Mouse (Mus musculus) retina, postnatal 1 day (tissue): Measurements from ENCODE around the gene Srf.

Source experiments
- DNase-seq: peaks from one replicate; pipeline ENCODE4 v3.0.0-alpha.2; 2012

Gene Srf

GRCm38 (mm10) chr17:46511059-46511710, 44.8 kb downstream of the Srf start:
- peak; percentile 75 for DNase-seq

GRCm38 (mm10) chr17:46505617-46506016, 50.4 kb downstream of the Srf start:
- no peak for DNase-seq

GRCm38 (mm10) chr17:46503847-46504638, 51.9 kb downstream of the Srf start:
- DNase-seq = no peak

DNA sequence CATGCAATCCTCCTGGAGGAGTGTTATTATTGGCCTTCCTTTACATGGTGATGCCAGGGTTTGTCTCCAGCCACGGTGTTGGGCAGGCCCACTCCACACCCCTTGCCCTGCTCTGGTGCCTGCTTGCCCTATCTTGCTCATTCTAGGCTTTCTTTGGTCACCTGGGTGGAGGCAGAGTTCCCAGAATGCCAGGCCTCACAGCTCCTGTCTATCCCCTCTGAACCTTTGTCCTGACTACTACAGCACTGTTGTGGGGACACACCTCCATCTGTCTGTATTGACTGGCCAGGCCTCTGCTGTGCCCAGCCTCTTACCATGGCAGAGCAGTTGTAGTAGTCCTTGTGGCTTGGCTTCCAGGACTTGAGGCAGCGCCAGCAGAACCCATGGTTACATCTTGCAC, 53.2 kb downstream of the Srf start:
- no peak for DNase-seq
